Mouse (Mus musculus) granulocyte monocyte progenitor cell, adult 5-6 weeks (primary cell): ENCODE results near the gene Glmp. TPM values are rescaled to one million over a fixed set of nuclear protein-coding genes. Genes with fewer than 3 reads are reported as not detected.
A peak's percentile ranks its signal among the peaks of the same experiment; 100 is the strongest.
"Not testable (repeated sequence)": the region's sequence is repeated elsewhere in the genome, so short reads cannot be mapped to it uniquely, and the experiment has no call there.

Source experiments
- ATAC-seq: replicated peaks from 2 replicates; pipeline ENCODE4 v1.8.0; 2016; ENCODE audit warnings: mild to moderate bottlenecking, moderate TSS enrichment, inconsistent platforms; ENCODE audit not compliant: poor library complexity, severe bottlenecking
- total RNA-seq, 2 experiments: library from RNA; stranded (forward) in 1 of 2; stranded (reverse) in 1 of 2; fragments of 200-712, 200-1000 nt in 1 of 2; fragments of >200 nt in 1 of 2; fragmentation: Nextera tagmentation in 1 of 2; gene quantifications; 2 replicates each; pipeline ENCODE4 v1.2.3; 2014 to 2017

Glmp gene
- total RNA-seq, 2 experiments from 2014 or later: 29.3 to 165 TPM

GRCm38 (mm10) chr3:88368511-88368910 lies 43.7 kb downstream of the Glmp start:
- ATAC-seq: not testable (repeated sequence)

- ATAC-seq: not testable (repeated sequence)
Observed at GRCm38 (mm10) chr3:88372643-88373042, 47.8 kb downstream of the Glmp start, which contains the start of gene Bglap3. Bglap3 (minus strand) TSS chr3:88372743.

GRCm38 (mm10) chr3:88375750-88376626 lies 51.2 kb downstream of the Glmp start:
- peak; percentile 62 for ATAC-seq

GRCm38 (mm10) chr3:88376644-88377043 lies 51.8 kb downstream of the Glmp start:
- not testable (repeated sequence) for ATAC-seq

GRCm38 (mm10) chr3:88378599-88378998 lies 53.8 kb downstream of the Glmp start, which contains the start of gene Bglap2:
Bglap2 (minus strand) TSS chr3:88378699.
- ATAC-seq: not testable (repeated sequence)

Other genes with a start within 250 kb of the Glmp start
- not detected in 2 replicates for gene Ttc24, start 246.7 kb upstream of the Glmp start, total RNA-seq (2014; fragmentation: Nextera tagmentation)
- not detected in 2 replicates for gene Ttc24, start 246.7 kb upstream of the Glmp start, total RNA-seq (2017)
- 5.9 and 9.9 TPM in 2 replicates for gene Iqgap3, start 243.1 kb upstream of the Glmp start, total RNA-seq (2014; fragmentation: Nextera tagmentation)
- gene Iqgap3, start 243.1 kb upstream of the Glmp start, total RNA-seq (2017): 19.5 and 19.9 TPM in 2 replicates
- 119 and 132 TPM in 2 replicates for gene Mef2d, start 182.7 kb upstream of the Glmp start, total RNA-seq (2014; fragmentation: Nextera tagmentation)
- 42.4 and 52.4 TPM in 2 replicates for gene Mef2d, start 182.7 kb upstream of the Glmp start, total RNA-seq (2017)
- not detected in 2 replicates for gene Rhbg, start 70.3 kb upstream of the Glmp start, total RNA-seq (2014; fragmentation: Nextera tagmentation)
- gene Rhbg, start 70.3 kb upstream of the Glmp start, total RNA-seq (2017): not detected in 2 replicates
- gene Gm38392, start 37.8 kb upstream of the Glmp start, total RNA-seq (2014; fragmentation: Nextera tagmentation): not detected in 2 replicates
- not detected in 2 replicates for gene Gm38392, start 37.8 kb upstream of the Glmp start, total RNA-seq (2017)
- gene Tsacc, start 28.0 kb upstream of the Glmp start, total RNA-seq (2014; fragmentation: Nextera tagmentation): 13.8 and 19.0 TPM in 2 replicates
- 7.5 and 10.0 TPM in 2 replicates for gene Tsacc, start 28.0 kb upstream of the Glmp start, total RNA-seq (2017)
- gene Cct3, start 27.9 kb upstream of the Glmp start, total RNA-seq (2014; fragmentation: Nextera tagmentation): 499 and 506 TPM in 2 replicates
- gene Cct3, start 27.9 kb upstream of the Glmp start, total RNA-seq (2017): 381 TPM in 2 replicates
- gene Tmem79, start 11.1 kb downstream of the Glmp start, total RNA-seq (2014; fragmentation: Nextera tagmentation): 0.56 and 2.0 TPM in 2 replicates
- gene Tmem79, start 11.1 kb downstream of the Glmp start, total RNA-seq (2017): 0.78 and 1.8 TPM in 2 replicates
- gene Smg5, start 11.2 kb downstream of the Glmp start, total RNA-seq (2014; fragmentation: Nextera tagmentation): 50.8 and 53.1 TPM in 2 replicates
- gene Smg5, start 11.2 kb downstream of the Glmp start, total RNA-seq (2017): 64.1 and 79.0 TPM in 2 replicates
- gene Paqr6, start 39.6 kb downstream of the Glmp start, total RNA-seq (2014; fragmentation: Nextera tagmentation): not detected in 2 replicates
- not detected in 2 replicates for gene Paqr6, start 39.6 kb downstream of the Glmp start, total RNA-seq (2017)
- not detected in 2 replicates for gene Bglap3, start 47.7 kb downstream of the Glmp start, total RNA-seq (2014; fragmentation: Nextera tagmentation)
- gene Bglap3, start 47.7 kb downstream of the Glmp start, total RNA-seq (2017): not detected in 2 replicates
- gene Bglap2, start 53.7 kb downstream of the Glmp start, total RNA-seq (2014; fragmentation: Nextera tagmentation): not detected in 2 replicates
- gene Bglap2, start 53.7 kb downstream of the Glmp start, total RNA-seq (2017): not detected in 2 replicates
- gene Bglap, start 59.4 kb downstream of the Glmp start, total RNA-seq (2014; fragmentation: Nextera tagmentation): not detected in 2 replicates
- gene Bglap, start 59.4 kb downstream of the Glmp start, total RNA-seq (2017): not detected in 2 replicates
- gene Pmf1, start 85.3 kb downstream of the Glmp start, total RNA-seq (2014; fragmentation: Nextera tagmentation): 115 and 122 TPM in 2 replicates
- gene Pmf1, start 85.3 kb downstream of the Glmp start, total RNA-seq (2017): 128 and 141 TPM in 2 replicates
- gene Slc25a44, start 100.1 kb downstream of the Glmp start, total RNA-seq (2014; fragmentation: Nextera tagmentation): 13.1 and 13.5 TPM in 2 replicates
- gene Slc25a44, start 100.1 kb downstream of the Glmp start, total RNA-seq (2017): 11.6 and 13.8 TPM in 2 replicates
- gene Sema4a, start 136.2 kb downstream of the Glmp start, total RNA-seq (2014; fragmentation: Nextera tagmentation): 24.0 and 38.5 TPM in 2 replicates
- 25.1 and 35.7 TPM in 2 replicates for gene Sema4a, start 136.2 kb downstream of the Glmp start, total RNA-seq (2017)
- gene Lmna, start 184.9 kb downstream of the Glmp start, total RNA-seq (2014; fragmentation: Nextera tagmentation): not detected in 2 replicates
- gene Lmna, start 184.9 kb downstream of the Glmp start, total RNA-seq (2017): 0.41 and 1.6 TPM in 2 replicates
- 3.8 and 5.1 TPM in 2 replicates for gene Mex3a, start 207.4 kb downstream of the Glmp start, total RNA-seq (2014; fragmentation: Nextera tagmentation)
- 1.7 and 2.5 TPM in 2 replicates for gene Mex3a, start 207.4 kb downstream of the Glmp start, total RNA-seq (2017)
- gene Rab25, start 223.3 kb downstream of the Glmp start, total RNA-seq (2014; fragmentation: Nextera tagmentation): 1.0 and 1.2 TPM in 2 replicates
- gene Rab25, start 223.3 kb downstream of the Glmp start, total RNA-seq (2017): not detected in 2 replicates
- 60.7 and 74.3 TPM in 2 replicates for gene Lamtor2, start 228.1 kb downstream of the Glmp start, total RNA-seq (2014; fragmentation: Nextera tagmentation)
- gene Lamtor2, start 228.1 kb downstream of the Glmp start, total RNA-seq (2017): 102 and 122 TPM in 2 replicates
- 64.7 and 67.9 TPM in 2 replicates for gene Ubqln4, start 228.7 kb downstream of the Glmp start, total RNA-seq (2014; fragmentation: Nextera tagmentation)
- gene Ubqln4, start 228.7 kb downstream of the Glmp start, total RNA-seq (2017): 37.9 and 39.6 TPM in 2 replicates